Mouse (Mus musculus): ENCODE data around the gene Adtrp. TPM values are rescaled to one million over a fixed set of nuclear protein-coding genes. Genes with fewer than 3 reads are reported as not detected.

Adtrp gene
- polyA plus RNA-seq, 1 experiment from 2014 or later = not detected

DNA sequence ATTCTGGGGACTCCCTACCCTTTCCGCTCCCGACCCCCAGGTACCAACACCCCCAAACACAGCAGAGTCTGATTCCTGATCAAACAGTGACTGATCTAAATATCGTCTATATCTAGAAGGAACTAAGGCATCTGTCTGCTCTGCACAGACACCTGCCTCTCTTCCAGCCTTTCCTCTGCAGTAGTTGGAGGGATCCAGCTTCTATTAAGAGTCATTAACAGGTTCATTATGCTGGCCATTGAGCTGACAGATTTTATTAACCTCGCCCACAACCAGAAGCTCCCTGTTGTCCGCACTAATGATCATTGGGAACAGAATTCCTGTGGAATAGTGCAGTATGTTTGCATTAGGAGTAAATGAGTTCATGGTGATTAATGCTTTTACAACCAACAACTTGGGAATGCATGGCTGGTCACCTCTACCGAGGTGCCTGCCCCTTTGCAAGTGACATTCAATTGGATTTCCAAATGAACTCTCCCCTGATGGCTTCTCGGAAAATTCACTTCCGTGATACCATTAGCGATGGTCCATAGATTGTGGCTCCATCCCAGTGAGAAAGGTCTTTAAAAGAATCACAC is 67.8 kb downstream of the Adtrp start:
- no peaks in the 10 kb centered on the region for H3K27me3 ChIP-seq (ENCODE audit: control insufficient read depth, insufficient read depth, low read length)
- H3K4me3 ChIP-seq (ENCODE audit: low read depth, low read length) = no peak overlapping the region
- H3K9me3 ChIP-seq (replicated peaks; ENCODE audit: control insufficient read depth, low read length) = no peaks in the 10 kb centered on the region
- no peaks in the 10 kb centered on the region for H3K36me3 ChIP-seq (ENCODE audit: control insufficient read depth, insufficient read depth, low read length)
- no peaks in the 10 kb centered on the region for H3K4me1 ChIP-seq (ENCODE audit: control insufficient read depth, insufficient read depth, low read length)
- no peak for ATAC-seq (replicated peaks; ENCODE audit: insufficient number of reproducible peaks, low FRiP score, low TSS enrichment)
- H3K9ac ChIP-seq (ENCODE audit: low read depth, low read length) = no peak overlapping the region
- no peak overlapping the region for H3K4me2 ChIP-seq
- H3K27ac ChIP-seq (ENCODE audit: low read depth, low read length) = no peak overlapping the region
- 76% methylated on average over 9 of the region's 9 CpGs for whole genome bisulfite sequencing (ENCODE audit: insufficient replicate concordance)

DNA sequence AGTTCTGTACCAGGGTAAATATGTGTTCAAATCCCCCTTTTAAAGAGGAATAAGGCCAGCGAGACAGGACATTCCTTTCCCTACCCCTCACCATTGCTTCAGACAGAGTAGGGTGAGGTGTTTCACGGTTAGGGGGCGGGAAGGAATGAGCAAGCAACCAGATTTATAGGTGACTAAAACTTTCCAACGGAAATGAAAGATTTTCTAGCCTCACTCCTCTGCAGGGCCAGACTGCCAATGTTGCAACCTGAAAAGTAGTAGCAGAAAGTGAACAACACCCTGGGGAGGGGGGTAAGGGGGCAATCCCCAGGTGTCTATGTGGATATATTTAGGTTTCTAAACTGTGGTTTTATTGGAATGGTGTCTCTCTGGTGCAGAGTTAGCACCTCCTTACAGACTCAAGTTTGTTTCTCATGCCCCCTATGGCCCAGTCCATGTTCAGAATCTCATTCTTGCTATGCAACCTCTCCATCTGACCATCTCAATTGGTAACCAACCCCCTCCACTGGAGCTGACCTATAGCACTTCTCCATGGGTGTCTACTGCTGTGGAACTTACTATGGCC is 73.6 kb downstream of the Adtrp start:
- Histone ChIP-seq H3K27me3 (ENCODE audit: control insufficient read depth, insufficient read depth, low read length) (no peaks in the 10 kb centered on the region), H3K36me3 (ENCODE audit: control insufficient read depth, insufficient read depth, low read length) (no peaks in the 10 kb centered on the region), H3K27ac (ENCODE audit: low read depth, low read length) (no peak overlapping the region), H3K9ac (ENCODE audit: low read depth, low read length) (no peak overlapping the region), H3K4me1 (ENCODE audit: control insufficient read depth, insufficient read depth, low read length) (no peaks in the 10 kb centered on the region), H3K4me2 (no peak overlapping the region), H3K9me3 (replicated peaks; ENCODE audit: control insufficient read depth, low read length) (no peaks in the 10 kb centered on the region), H3K4me3 (ENCODE audit: low read depth, low read length) (no peak overlapping the region)
- no peak for ATAC-seq (replicated peaks; ENCODE audit: insufficient number of reproducible peaks, low FRiP score, low TSS enrichment)
- WGBS (ENCODE audit: insufficient replicate concordance) = 84% methylated on average over 4 of the region's 4 CpGs

DNA sequence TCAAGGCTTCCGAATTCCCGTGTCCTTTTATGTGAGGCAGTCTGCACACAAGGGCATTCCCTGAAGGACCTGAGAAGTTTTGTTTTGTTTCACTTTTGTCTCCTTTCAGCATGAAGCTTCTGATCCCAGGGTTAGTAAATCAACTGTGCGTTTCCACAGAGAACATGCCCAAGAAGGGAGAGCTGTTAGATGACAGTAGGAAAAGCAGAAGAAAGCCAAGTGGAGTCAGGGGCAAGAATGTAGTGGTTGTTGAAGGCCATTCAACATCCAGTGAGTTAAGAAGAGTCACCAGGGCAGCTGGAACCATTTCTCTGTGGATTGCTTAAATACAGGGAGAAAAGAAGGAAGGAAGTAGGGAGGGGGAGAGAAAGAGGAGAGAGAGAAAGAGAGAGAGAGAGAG is 76.4 kb downstream of the Adtrp start:
- no peaks in the 10 kb centered on the region for H3K36me3 ChIP-seq (ENCODE audit: control insufficient read depth, insufficient read depth, low read length)
- H3K9me3 ChIP-seq (replicated peaks; ENCODE audit: control insufficient read depth, low read length) = no peaks in the 10 kb centered on the region
- ATAC-seq (replicated peaks; ENCODE audit: insufficient number of reproducible peaks, low FRiP score, low TSS enrichment) = no peak
- H3K4me1 ChIP-seq (ENCODE audit: control insufficient read depth, insufficient read depth, low read length) = no peaks in the 10 kb centered on the region
- H3K9ac ChIP-seq (ENCODE audit: low read depth, low read length) = no peak overlapping the region
- H3K4me3 ChIP-seq (ENCODE audit: low read depth, low read length) = no peak overlapping the region
- H3K27me3 ChIP-seq (ENCODE audit: control insufficient read depth, insufficient read depth, low read length) = no peaks in the 10 kb centered on the region
- no peak overlapping the region for H3K4me2 ChIP-seq
- 81% methylated on average over 3 of the region's 3 CpGs for WGBS (ENCODE audit: insufficient replicate concordance)
- H3K27ac ChIP-seq (ENCODE audit: low read depth, low read length) = no peak overlapping the region

DNA sequence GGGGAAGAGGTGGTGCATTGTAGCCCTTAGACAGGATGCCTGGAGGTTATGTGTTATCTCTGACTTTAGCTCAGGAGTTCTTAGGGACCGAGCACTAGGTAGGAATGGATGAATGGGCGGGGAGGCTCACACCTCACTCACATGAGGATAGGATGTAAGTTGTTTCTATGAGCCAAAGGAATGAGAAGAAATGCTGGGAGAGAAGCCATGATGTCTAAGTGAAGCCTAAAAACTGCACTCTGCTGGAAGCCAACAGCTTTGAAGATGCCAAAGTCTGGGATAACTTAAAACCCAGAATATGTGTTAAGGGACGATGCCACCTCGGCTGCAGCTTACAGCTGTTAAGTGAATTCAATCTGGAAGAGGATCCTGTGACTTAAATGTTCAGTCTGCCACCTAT is 79.5 kb downstream of the Adtrp start:
- no peak overlapping the region for H3K4me3 ChIP-seq (ENCODE audit: low read depth, low read length)
- no peaks in the 10 kb centered on the region for H3K9me3 ChIP-seq (replicated peaks; ENCODE audit: control insufficient read depth, low read length)
- H3K9ac ChIP-seq (ENCODE audit: low read depth, low read length) = no peak overlapping the region
- no peak overlapping the region for H3K27ac ChIP-seq (ENCODE audit: low read depth, low read length)
- H3K36me3 ChIP-seq (ENCODE audit: control insufficient read depth, insufficient read depth, low read length) = no peaks in the 10 kb centered on the region
- no peaks in the 10 kb centered on the region for H3K27me3 ChIP-seq (ENCODE audit: control insufficient read depth, insufficient read depth, low read length)
- ATAC-seq (replicated peaks; ENCODE audit: insufficient number of reproducible peaks, low FRiP score, low TSS enrichment) = no peak
- WGBS (ENCODE audit: insufficient replicate concordance) = 76% methylated on average over 4 of the region's 4 CpGs
- H3K4me2 ChIP-seq = no peak overlapping the region
- no peaks in the 10 kb centered on the region for H3K4me1 ChIP-seq (ENCODE audit: control insufficient read depth, insufficient read depth, low read length)

DNA sequence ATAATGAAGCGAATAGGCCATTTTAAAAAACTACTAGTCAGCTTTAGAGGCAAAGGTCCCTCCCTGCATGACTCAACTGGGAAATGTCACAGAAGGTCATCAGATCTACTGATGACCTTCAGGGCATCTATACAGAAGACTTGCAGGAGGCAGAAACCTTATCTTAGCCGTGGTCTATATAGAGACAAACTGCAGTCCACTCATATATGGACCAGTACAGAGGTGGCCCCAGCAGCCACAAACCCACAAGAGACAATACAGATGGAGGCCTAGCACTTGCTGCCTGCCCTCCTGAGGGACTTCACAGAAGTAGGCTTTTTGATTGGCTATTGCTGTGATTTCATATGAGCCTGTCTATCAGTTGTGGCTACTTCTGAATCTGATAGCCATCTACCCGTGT is 85.5 kb downstream of the Adtrp start:
- 76% methylated on average over 3 of the region's 3 CpGs for WGBS (ENCODE audit: insufficient replicate concordance)
- ATAC-seq (replicated peaks; ENCODE audit: insufficient number of reproducible peaks, low FRiP score, low TSS enrichment) = no peak
- H3K9me3 ChIP-seq (replicated peaks; ENCODE audit: control insufficient read depth, low read length) = no peaks in the 10 kb centered on the region
- no peaks in the 10 kb centered on the region for H3K36me3 ChIP-seq (ENCODE audit: control insufficient read depth, insufficient read depth, low read length)
- H3K27ac ChIP-seq (ENCODE audit: low read depth, low read length) = no peak overlapping the region
- no peaks in the 10 kb centered on the region for H3K27me3 ChIP-seq (ENCODE audit: control insufficient read depth, insufficient read depth, low read length)
- H3K4me3 ChIP-seq (ENCODE audit: low read depth, low read length) = no peak overlapping the region
- no peak overlapping the region for H3K4me2 ChIP-seq
- H3K4me1 ChIP-seq (ENCODE audit: control insufficient read depth, insufficient read depth, low read length) = no peaks in the 10 kb centered on the region
- no peak overlapping the region for H3K9ac ChIP-seq (ENCODE audit: low read depth, low read length)

DNA sequence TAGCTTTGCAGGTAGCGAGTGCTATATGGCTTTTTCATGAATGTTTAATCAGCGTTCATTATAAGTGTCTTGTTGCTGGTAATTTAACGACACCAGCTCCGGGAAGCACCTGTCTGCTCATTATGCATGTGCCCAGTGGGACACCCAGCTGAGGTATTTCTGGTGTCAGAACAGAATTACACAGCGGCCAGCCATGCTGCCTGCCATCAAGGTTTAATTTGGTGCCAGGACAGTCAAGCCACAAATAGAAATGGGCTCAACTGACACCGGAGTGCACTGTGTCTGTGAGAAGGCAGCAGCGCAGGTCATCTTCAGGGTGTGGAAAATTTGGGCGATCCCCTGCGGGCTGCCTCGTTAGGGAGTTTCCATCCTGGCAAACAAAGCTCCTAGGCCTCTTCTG is 87.0 kb downstream of the Adtrp start:
- no peak overlapping the region for H3K9ac ChIP-seq (ENCODE audit: low read depth, low read length)
- H3K4me3 ChIP-seq (ENCODE audit: low read depth, low read length) = no peak overlapping the region
- no peak overlapping the region for H3K27ac ChIP-seq (ENCODE audit: low read depth, low read length)
- 54% methylated on average over 10 of the region's 10 CpGs for WGBS (ENCODE audit: insufficient replicate concordance)
- H3K4me2 ChIP-seq = no peak overlapping the region
- no peaks in the 10 kb centered on the region for H3K36me3 ChIP-seq (ENCODE audit: control insufficient read depth, insufficient read depth, low read length)
- no peaks in the 10 kb centered on the region for H3K9me3 ChIP-seq (replicated peaks; ENCODE audit: control insufficient read depth, low read length)
- no peak for ATAC-seq (replicated peaks; ENCODE audit: insufficient number of reproducible peaks, low FRiP score, low TSS enrichment)
- H3K27me3 ChIP-seq (ENCODE audit: control insufficient read depth, insufficient read depth, low read length) = no peaks in the 10 kb centered on the region
- H3K4me1 ChIP-seq (ENCODE audit: control insufficient read depth, insufficient read depth, low read length) = no peaks in the 10 kb centered on the region

DNA sequence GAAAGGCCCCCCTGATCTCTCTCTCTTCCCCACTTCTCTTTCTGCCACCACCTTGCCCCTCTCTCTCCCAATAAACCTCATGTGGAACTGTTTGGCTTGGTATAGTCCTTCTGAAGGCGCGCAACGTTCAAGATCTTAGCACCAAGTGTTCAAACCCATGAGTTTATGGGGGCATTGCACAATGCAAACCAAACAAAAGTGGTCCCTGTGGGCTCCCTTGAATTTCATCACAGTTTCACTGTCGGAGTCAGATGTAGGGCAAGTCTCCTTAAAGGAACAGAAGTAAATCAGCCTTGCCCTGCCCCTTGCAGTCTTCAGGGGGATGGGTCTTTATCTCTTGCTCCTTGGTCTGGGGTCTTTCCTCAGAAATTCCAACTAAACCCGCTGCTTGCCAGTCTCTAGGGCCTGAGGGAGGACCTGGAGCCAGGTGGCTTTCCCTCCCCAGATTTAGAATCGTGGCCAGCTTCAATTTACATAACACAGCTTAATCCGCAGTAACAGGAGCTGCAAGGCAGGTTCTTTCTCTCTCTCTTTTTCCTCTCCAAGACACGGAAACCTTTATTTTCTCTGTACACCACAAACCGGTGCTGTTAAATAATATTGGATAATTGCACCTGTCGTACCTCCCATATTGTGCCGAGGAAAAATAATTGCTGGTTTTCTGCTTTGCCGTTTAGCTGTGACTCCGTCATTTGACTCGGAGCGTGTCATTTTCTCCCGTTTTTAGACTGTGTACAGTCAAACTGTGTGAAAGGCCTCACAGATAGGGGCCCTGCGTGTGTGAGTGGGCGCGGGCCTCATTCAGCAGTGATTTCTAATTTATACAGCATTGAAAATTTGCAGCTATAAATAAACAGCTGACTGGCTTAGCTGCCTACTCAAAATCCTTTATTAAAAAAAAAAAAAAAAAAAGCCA is 88.7 kb downstream of the Adtrp start:
- Histone ChIP-seq H3K36me3 (ENCODE audit: control insufficient read depth, insufficient read depth, low read length) (no peaks in the 10 kb centered on the region), H3K27me3 (ENCODE audit: control insufficient read depth, insufficient read depth, low read length) (no peaks in the 10 kb centered on the region), H3K27ac (ENCODE audit: low read depth, low read length) (no peak overlapping the region), H3K4me3 (ENCODE audit: low read depth, low read length) (no peak overlapping the region), H3K4me1 (ENCODE audit: control insufficient read depth, insufficient read depth, low read length) (no peaks in the 10 kb centered on the region), H3K4me2 (no peak overlapping the region), H3K9me3 (replicated peaks; ENCODE audit: control insufficient read depth, low read length) (no peaks in the 10 kb centered on the region), H3K9ac (ENCODE audit: low read depth, low read length) (no peak overlapping the region)
- no peak for ATAC-seq (replicated peaks; ENCODE audit: insufficient number of reproducible peaks, low FRiP score, low TSS enrichment)
- 69% methylated on average over 19 of the region's 19 CpGs for WGBS (ENCODE audit: insufficient replicate concordance)

DNA sequence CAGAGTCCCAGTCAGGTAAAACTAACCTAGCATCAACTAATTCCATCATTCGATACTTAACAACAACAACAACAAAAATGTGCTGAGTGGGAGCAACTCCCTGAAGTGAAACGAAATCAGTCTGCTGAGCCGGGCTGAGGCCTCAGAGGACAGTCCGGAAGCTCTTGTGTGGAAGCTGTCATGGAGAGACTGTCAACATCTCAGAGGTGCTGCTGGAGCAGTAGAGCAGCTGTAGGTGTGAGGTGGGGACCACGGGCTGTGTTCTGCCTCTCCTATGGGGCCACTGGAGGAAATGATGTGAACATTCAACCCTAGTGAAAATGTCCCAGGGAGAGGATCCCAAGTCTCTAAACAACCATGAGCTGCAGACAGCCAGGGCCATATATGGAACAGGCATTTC is 94.4 kb downstream of the Adtrp start:
- no peaks in the 10 kb centered on the region for H3K36me3 ChIP-seq (ENCODE audit: control insufficient read depth, insufficient read depth, low read length)

More for the DNA sequence above, 94.4 kb downstream of the Adtrp start:
- Histone ChIP-seq H3K4me2 (no peak overlapping the region), H3K4me1 (ENCODE audit: control insufficient read depth, insufficient read depth, low read length) (peaks cover 13% of the 10 kb centered on the region), H3K27ac (ENCODE audit: low read depth, low read length) (0 out of 2 replicates have a peak overlapping the region, but pooled peaks have one; percentile 5), H3K27me3 (ENCODE audit: control insufficient read depth, insufficient read depth, low read length) (no peaks in the 10 kb centered on the region), H3K9me3 (replicated peaks; ENCODE audit: control insufficient read depth, low read length) (no peaks in the 10 kb centered on the region), H3K9ac (ENCODE audit: low read depth, low read length) (no peak overlapping the region), H3K4me3 (ENCODE audit: low read depth, low read length) (no peak overlapping the region)
- ATAC-seq (replicated peaks; ENCODE audit: insufficient number of reproducible peaks, low FRiP score, low TSS enrichment) = no peak
- 38% methylated on average over 5 of the region's 5 CpGs for WGBS (ENCODE audit: insufficient replicate concordance)

All from heart, embryonic 11.5 days (tissue).